Mouse (Mus musculus) bone marrow, adult 2 months (tissue): ENCODE results near the gene Morc4.

Source experiments
- CTCF ChIP-seq: fragments of 200-500 bp; IDR thresholded peaks from 2 replicates; pipeline ENCODE4 v1.5.1; 2011; ENCODE audit warnings: low read length, control low read depth; ENCODE audit not compliant: control insufficient read depth, insufficient read depth
- POLR2A ChIP-seq: fragments of 200-500 bp; IDR thresholded peaks from 2 replicates; pipeline ENCODE4 v1.6.1; 2011; ENCODE audit warnings: low read depth, mild to moderate bottlenecking, control low read depth, low read length, borderline replicate concordance; ENCODE audit not compliant: control insufficient read depth

DNA sequence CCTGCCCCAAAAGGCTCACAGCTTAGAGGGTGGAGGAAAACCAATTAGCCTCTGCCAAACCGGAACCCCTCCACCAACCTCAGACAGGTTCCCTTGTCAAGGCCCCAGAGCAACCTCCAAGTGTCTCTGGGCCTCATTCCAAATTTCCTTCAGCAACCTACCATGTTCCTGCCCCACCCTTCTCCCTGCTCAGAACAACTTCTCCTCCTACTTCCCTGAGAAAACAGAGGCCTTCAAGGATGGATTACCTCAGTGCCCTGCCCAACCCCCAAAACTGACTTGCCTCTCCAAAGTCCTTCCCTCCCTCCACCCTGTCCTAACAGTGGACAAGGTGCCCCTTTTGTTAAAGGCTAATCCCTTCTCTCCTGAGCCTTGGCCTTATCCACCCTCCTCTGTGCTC is 85.7 kb downstream of the Morc4 start:
- TF ChIP-seq CTCF (no peak), POLR2A (no peak)
